Mouse (Mus musculus): Measurements from ENCODE around the gene Cdk5r1.

- TF ChIP-seq CTCF (IDR thresholded peaks at IDR 0.05; ENCODE audit: insufficient read depth, low read depth, low read length) (no peak), POLR2A (IDR thresholded peaks at IDR 0.05; ENCODE audit: insufficient read depth, low read depth, low read length) (no peak)
Measured at GRCm38 (mm10) chr11:80493186-80493585, 16.4 kb downstream of the Cdk5r1 start.
